Comparison of ENCODE assay signal across 8 mouse cellular contexts in the genomic region with DNA sequence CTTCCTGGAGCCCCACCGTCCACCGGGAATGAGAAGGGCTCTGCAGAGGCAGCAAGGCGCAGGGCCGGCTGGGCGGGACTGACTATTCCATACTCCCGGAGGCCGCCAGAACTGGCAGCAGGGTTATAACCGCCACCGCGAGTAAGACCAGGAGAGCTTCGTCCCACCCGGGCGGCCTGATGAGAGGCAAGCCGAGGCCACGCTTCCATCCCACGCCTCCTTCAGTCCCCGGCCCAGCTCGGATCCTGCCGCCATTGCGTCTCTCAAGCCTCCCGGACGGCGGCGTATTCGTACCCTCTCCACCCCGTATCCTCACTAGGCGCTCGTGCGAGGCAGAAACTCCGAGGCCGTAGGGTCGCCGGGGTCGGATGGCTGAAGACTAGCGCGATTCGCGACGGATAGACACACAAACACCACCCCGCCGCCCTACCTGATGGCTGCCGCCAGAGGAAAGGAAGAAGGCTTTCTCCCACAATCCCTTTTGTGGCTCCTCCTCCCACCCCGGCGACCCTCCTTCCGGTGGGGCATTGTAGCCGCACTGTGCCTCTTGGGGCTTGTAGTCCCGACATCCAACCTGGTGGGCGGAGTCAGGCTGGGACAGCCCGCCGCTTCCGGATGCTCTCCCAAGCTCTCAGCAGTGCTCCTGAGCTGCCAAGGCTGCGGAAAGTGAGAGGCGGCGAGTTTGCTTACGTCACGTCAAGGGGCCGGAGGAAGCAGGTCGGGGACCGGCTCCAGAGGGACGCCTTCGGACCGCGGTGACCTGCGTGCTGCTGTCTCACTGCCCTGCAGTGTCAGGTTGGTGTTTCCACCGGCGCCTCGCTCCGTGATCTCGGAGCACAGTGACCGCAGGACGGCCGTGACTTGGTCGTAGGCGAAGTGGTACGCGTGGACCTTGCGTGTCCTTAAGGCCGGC. TPM values are rescaled to one million over a fixed set of nuclear protein-coding genes. Genes with fewer than 3 reads are reported as not detected.
DNase-seq lines count a peak whose midpoint lies in the region; ATAC-seq and TF ChIP-seq lines count a peak whose summit lies in the region.

A gene (plus strand): TSS at position 608 of the 913 bp plus-strand sequence.
A gene (minus strand): TSS at position 863 of the 913 bp plus-strand sequence.

- peak within 1 kb of the TSS; percentile 93 to 100 (median 98) for H3K4me3 ChIP-seq in CH12.LX (replicated peaks in 1 of 3; ENCODE audit: low read depth in 2 of 3, low read length in 2 of 3, poor library complexity in 1 of 3)
- peak within 1 kb of the TSS; percentile 93 for H3K4me3 ChIP-seq in forebrain, embryonic 11.5 days (ENCODE audit: low read depth, low read length)
- H3K4me3 ChIP-seq in heart, embryonic 16.5 days (ENCODE audit: low read length): peak within 1 kb of the TSS; percentile 97
- H3K4me3 ChIP-seq in liver, embryonic 15.5 days (replicated peaks): peak within 1 kb of the TSS; percentile 85
- H3K4me3 ChIP-seq in neural tube, embryonic 12.5 days: peak within 1 kb of the TSS; percentile 75

- dilution Hi-C loops in CH12.LX (cut with MboI; ENCODE audit: extremely low pct_ligation_motif_present, extremely low pct_unique_long_range_greater_than_20kb, low sequenced_read_pairs): no loop called here

- H3K4me1 ChIP-seq in CH12.LX (ENCODE audit: control insufficient read depth in 1 of 2, insufficient read depth in 2 of 2): peaks cover 0 to 19% of the 10 kb centered on the region in 2 experiments; a peak in 2 of 4 replicates
- peaks cover 2% of the 10 kb centered on the region; the same call in 1 of the 2 replicates for H3K4me1 ChIP-seq in forebrain, embryonic 11.5 days (replicated peaks; ENCODE audit: control insufficient read depth, insufficient read depth, low read length)
- peaks cover 12% of the 10 kb centered on the region for H3K4me1 ChIP-seq in heart, embryonic 16.5 days (ENCODE audit: control insufficient read depth, insufficient read depth, low read length)
- H3K4me1 ChIP-seq in liver, embryonic 15.5 days (replicated peaks): peaks cover 17% of the 10 kb centered on the region
- peaks cover 7% of the 10 kb centered on the region for H3K4me1 ChIP-seq in neural tube, embryonic 12.5 days

- peak within 1 kb of the TSS; percentile 98 for H3K4me2 ChIP-seq in CH12.LX (ENCODE audit: insufficient read depth, low read depth, poor library complexity, severe bottlenecking)
- peak within 1 kb of the TSS; percentile 79 for H3K4me2 ChIP-seq in forebrain, embryonic 11.5 days (ENCODE audit: low read depth, low read length, severe bottlenecking)
- peak within 1 kb of the TSS; percentile 90 for H3K4me2 ChIP-seq in heart, embryonic 16.5 days (ENCODE audit: low read depth, low read length)
- H3K4me2 ChIP-seq in liver, embryonic 15.5 days: peak within 1 kb of the TSS; percentile 90
- peak within 1 kb of the TSS; percentile 74 for H3K4me2 ChIP-seq in neural tube, embryonic 12.5 days (replicated peaks)

- TF ChIP-seq POLR2A in CH12.LX (IDR thresholded peaks at IDR 0.05; ENCODE audit: low read depth, low read length): peak; percentile 99

- peaks cover 22% of the 10 kb centered on the region for H3K79me2 ChIP-seq in CH12.LX (replicated peaks; ENCODE audit: control insufficient read depth, extremely low read depth, insufficient read depth, poor library complexity, severe bottlenecking)

- no peak for TF ChIP-seq EP300 in CH12.LX (IDR thresholded peaks at IDR 0.05; ENCODE audit: low read length)

- H3K9me3 ChIP-seq in CH12.LX (replicated peaks; ENCODE audit: low read length): no peaks in the 10 kb centered on the region
- H3K9me3 ChIP-seq in forebrain, embryonic 11.5 days (ENCODE audit: control insufficient read depth, low read length): no peaks in the 10 kb centered on the region
- no peaks in the 10 kb centered on the region for H3K9me3 ChIP-seq in heart, embryonic 16.5 days (replicated peaks; ENCODE audit: control insufficient read depth, low read length)
- H3K9me3 ChIP-seq in liver, embryonic 15.5 days (replicated peaks): no peaks in the 10 kb centered on the region
- no peaks in the 10 kb centered on the region for H3K9me3 ChIP-seq in neural tube, embryonic 12.5 days

- H3K27me3 ChIP-seq in CH12.LX (replicated peaks): no peaks in the 10 kb centered on the region
- no peaks in the 10 kb centered on the region for H3K27me3 ChIP-seq in forebrain, embryonic 11.5 days (ENCODE audit: control insufficient read depth, insufficient read depth, low read length)
- H3K27me3 ChIP-seq in heart, embryonic 16.5 days (ENCODE audit: control insufficient read depth, insufficient read depth, low read length): no peaks in the 10 kb centered on the region
- no peaks in the 10 kb centered on the region for H3K27me3 ChIP-seq in liver, embryonic 15.5 days
- no peaks in the 10 kb centered on the region for H3K27me3 ChIP-seq in neural tube, embryonic 12.5 days (replicated peaks)

- in situ Hi-C loops in CH12.LX (cut with MboI; ENCODE audit: low pct_ligation_motif_present, low pct_unique_long_range_greater_than_20kb, low sequenced_read_pairs): loop anchor here (5.0 kb wide), 1 partner anchor 33 kb away; a partner anchor contains a TSS

- peak within 1 kb of the TSS; percentile 67 for H3K27ac ChIP-seq in CH12.LX (ENCODE audit: insufficient read depth, low read depth)
- H3K27ac ChIP-seq in forebrain, embryonic 11.5 days (ENCODE audit: low read depth, low read length): peak within 1 kb of the TSS; percentile 59; the same call in 1 of the 2 replicates
- peak within 1 kb of the TSS; percentile 89 for H3K27ac ChIP-seq in heart, embryonic 16.5 days (ENCODE audit: low read length)
- H3K27ac ChIP-seq in liver, embryonic 15.5 days (replicated peaks): peak within 1 kb of the TSS; percentile 87
- peak within 1 kb of the TSS; percentile 57; the same call in 1 of the 2 replicates for H3K27ac ChIP-seq in neural tube, embryonic 12.5 days

- peak; percentile 99 for DNase-seq in CH12.LX (ENCODE audit: extremely low read depth)
- DNase-seq in c-Kit-positive CD71-positive TER-119-negative erythroid progenitor cells, embryonic 14.5 days (ENCODE audit: low read depth): peak; percentile 98
- peak; percentile 99 for DNase-seq in forebrain, embryonic 11.5 days (ENCODE audit: low spot score)
- peak; percentile 99 to 100 for DNase-seq in kidney, postnatal 36 days
- DNase-seq in telencephalon, adult 2 months (ENCODE audit: low read depth, low spot score): peak; percentile 99

- WGBS in forebrain, embryonic 11.5 days: under 1% methylated on average over 78 of the region's 78 CpGs
- under 1% methylated on average over 77 of the region's 78 CpGs for WGBS in heart, embryonic 16.5 days
- WGBS in liver, embryonic 15.5 days (ENCODE audit: insufficient replicate concordance): under 1% methylated on average over 78 of the region's 78 CpGs
- under 1% methylated on average over 78 of the region's 78 CpGs for WGBS in neural tube, embryonic 12.5 days

- no peak for TF ChIP-seq RAD21 in CH12.LX (IDR thresholded peaks at IDR 0.05; ENCODE audit: low read depth, low read length)

- peaks cover 19 to 36% of the 10 kb centered on the region in 2 experiments for H3K36me3 ChIP-seq in CH12.LX (replicated peaks in 1 of 2; ENCODE audit: control insufficient read depth in 1 of 2, insufficient read depth in 1 of 2, low read length in 1 of 2)
- peaks cover 3% of the 10 kb centered on the region; the same call in 1 of the 2 replicates for H3K36me3 ChIP-seq in forebrain, embryonic 11.5 days (ENCODE audit: control insufficient read depth, insufficient read depth, low read length)
- H3K36me3 ChIP-seq in heart, embryonic 16.5 days (ENCODE audit: control insufficient read depth, insufficient read depth): peaks cover 18% of the 10 kb centered on the region; the same call in 1 of the 2 replicates
- peaks cover 23% of the 10 kb centered on the region for H3K36me3 ChIP-seq in liver, embryonic 15.5 days (replicated peaks)
- peaks cover 20% of the 10 kb centered on the region for H3K36me3 ChIP-seq in neural tube, embryonic 12.5 days

- peak within 1 kb of the TSS; percentile 88 for H3K9ac ChIP-seq in CH12.LX (ENCODE audit: insufficient read depth, low read depth)
- peak within 1 kb of the TSS; percentile 98 for H3K9ac ChIP-seq in forebrain, embryonic 11.5 days (ENCODE audit: low read length)
- peak within 1 kb of the TSS; percentile 99 for H3K9ac ChIP-seq in heart, embryonic 16.5 days (ENCODE audit: low read length)
- peak within 1 kb of the TSS; percentile 87 for H3K9ac ChIP-seq in liver, embryonic 15.5 days
- H3K9ac ChIP-seq in neural tube, embryonic 12.5 days: peak within 1 kb of the TSS; percentile 91

- ATAC-seq in forebrain, embryonic 11.5 days (replicated peaks; ENCODE audit: low FRiP score): peak; percentile 100
- ATAC-seq in heart, embryonic 16.5 days (replicated peaks; ENCODE audit: extremely low read depth, insufficient read depth, low FRiP score): peak; percentile 100
- ATAC-seq in liver, embryonic 15.5 days (ENCODE audit: insufficient read depth): peak; percentile 100
- peak; percentile 99 for ATAC-seq in neural tube, embryonic 12.5 days (ENCODE audit: low FRiP score, low read depth)

- TF ChIP-seq CTCF in CH12.LX (conservative IDR thresholded peaks at IDR 0.05 in 1 of 2, IDR thresholded peaks at IDR 0.05 in 1 of 2; ENCODE audit: low read depth in 2 of 2, low read length in 2 of 2): no peak

TF ChIP-seq in CH12.LX, 34 proteins besides CTCF, POLR2A, EP300 and RAD21 (continues in another document):
- TF ChIP-seq CHD1 (IDR thresholded peaks at IDR 0.05; ENCODE audit: low read depth, low read length) (no peak; the same call in 1 of the 2 replicates), SIN3A (IDR thresholded peaks at IDR 0.05; ENCODE audit: low read length) (peak; percentile 55), MXI1 (IDR thresholded peaks at IDR 0.05; ENCODE audit: low read depth, low read length) (peak; percentile 54; the same call in 1 of the 2 replicates), MAX (IDR thresholded peaks at IDR 0.05; ENCODE audit: low read length) (peak; percentile 60)

RNA-seq across cellular contexts. Expression of the first gene that starts in this region (rescaled TPM):
- 5.5 and 6.6 TPM in 2 replicates for total RNA-seq in CH12.LX (2012; rRNA removed)
- 9.2 and 10.7 TPM in 2 replicates for total RNA-seq in CH12.LX (2014; rRNA removed)
- polyA plus RNA-seq in CH12.LX (2012; ENCODE audit: insufficient read length, low read depth): 9.8 and 12.5 TPM in 2 replicates
- 12.6 and 13.8 TPM in 2 replicates for polyA plus RNA-seq in forebrain, embryonic 11.5 days (2014; fragmentation: Nextera tagmentation; extraction: Ambion mirVana)
- polyA plus RNA-seq in heart, embryonic 16.5 days (2015; fragmentation: Nextera tagmentation; extraction: Ambion mirVana): 25.3 TPM in 2 replicates
- polyA plus RNA-seq in liver, embryonic 15.5 days (2015; fragmentation: Nextera tagmentation; extraction: Ambion mirVana): 7.4 and 7.6 TPM in 2 replicates
- 27.7 and 30.4 TPM in 2 replicates for polyA plus RNA-seq in neural tube, embryonic 12.5 days (2016; fragmentation: Nextera tagmentation; extraction: Ambion mirVana)

RNA-seq across cellular contexts. Expression of the second gene that starts in this region (rescaled TPM):
- total RNA-seq in CH12.LX (2012; rRNA removed) (2,059 and 2,113 TPM in 2 replicates), CH12.LX (2014; rRNA removed) (2,291 and 2,467 TPM in 2 replicates)
- 753 and 1,059 TPM in 2 replicates for polyA plus RNA-seq in CH12.LX (2012; ENCODE audit: insufficient read length, low read depth)
- 397 and 414 TPM in 2 replicates for polyA plus RNA-seq in forebrain, embryonic 11.5 days (2014; fragmentation: Nextera tagmentation; extraction: Ambion mirVana)
- polyA plus RNA-seq in heart, embryonic 16.5 days (2015; fragmentation: Nextera tagmentation; extraction: Ambion mirVana): 203 and 235 TPM in 2 replicates
- polyA plus RNA-seq in liver, embryonic 15.5 days (2015; fragmentation: Nextera tagmentation; extraction: Ambion mirVana): 195 and 231 TPM in 2 replicates
- 347 and 356 TPM in 2 replicates for polyA plus RNA-seq in neural tube, embryonic 12.5 days (2016; fragmentation: Nextera tagmentation; extraction: Ambion mirVana)

Comparison
In these comparisons a context has a peak if more than half of its experiments do, and no peak if none do; other contexts are left out.
1. Peak in every context shown above with its lines: DNase-seq, ATAC-seq, H3K4me3 ChIP-seq and H3K27ac ChIP-seq.